Mouse (Mus musculus) kidney, adult 2 months (tissue): ENCODE results near the gene Ak8. TPM values are rescaled to one million over a fixed set of nuclear protein-coding genes. Genes with fewer than 3 reads are reported as not detected.

Source experiments
- DNase-seq: peaks from one replicate; pipeline ENCODE4 v3.0.0; 2021
- H3K27ac ChIP-seq: fragments of 200-500 bp; 2 replicates; pipeline ENCODE4 v1.5.1; 2012; ENCODE audit warnings: low read depth, low read length, control low read depth, inconsistent platforms; ENCODE audit not compliant: insufficient read depth
- H3K27me3 ChIP-seq: fragments of 200-500 bp; replicated peaks from 2 replicates; pipeline ENCODE4 v1.6.1; 2012; ENCODE audit warnings: mild to moderate bottlenecking, moderate library complexity, low read length, inconsistent platforms; ENCODE audit not compliant: control insufficient read depth, insufficient read depth
- H3K36me3 ChIP-seq: fragments of 200-500 bp; 2 replicates; pipeline ENCODE4 v1.6.1; 2012; ENCODE audit warnings: mild to moderate bottlenecking, moderate library complexity, low read length, inconsistent platforms; ENCODE audit not compliant: control insufficient read depth, insufficient read depth
- H3K4me1 ChIP-seq: fragments of 200-500 bp; 2 replicates; pipeline ENCODE4 v1.6.1; 2011; ENCODE audit warnings: low read length; ENCODE audit not compliant: control insufficient read depth, insufficient read depth
- H3K4me3 ChIP-seq: fragments of 200-500 bp; 2 replicates; pipeline ENCODE4 v1.5.1; 2011; ENCODE audit warnings: mild to moderate bottlenecking, low read depth, low read length, control low read depth; ENCODE audit not compliant: insufficient read depth
- CTCF ChIP-seq: fragments of 200-500 bp; conservative IDR thresholded peaks from 2 replicates; pipeline ENCODE4 v1.5.1; 2011; ENCODE audit warnings: low read depth, mild to moderate bottlenecking, control low read depth, low read length, moderate library complexity, mixed read lengths; ENCODE audit not compliant: insufficient read depth, insufficient read length
- POLR2A ChIP-seq: fragments of 200-500 bp; IDR thresholded peaks from one replicate; pipeline ENCODE4 v1.6.1; 2011; ENCODE audit warnings: low read depth, low read length, control low read depth
- WGBS: fragments of 180-500 bp; shearing (Covaris S2); methylation state at CpG from one replicate; pipeline ENCODE4 v1.1.7; 2018; 5-methylcytosine and 5-hydroxymethylcytosine counted together
- polyA plus RNA-seq: library from polyadenylated mRNA; depleted of rRNA; stranded (reverse); fragments of >200 nt; gene quantifications from 2 replicates; pipeline ENCODE4 v1.2.3, GENCODE M21; 2012

The Ak8 gene
- polyA plus RNA-seq, 1 experiment: 0.36 TPM

GRCm38 (mm10) chr2:28792931-28793610 is 93.1 kb downstream of the Ak8 start:
- Histone ChIP-seq H3K27ac (no peak overlapping the region), H3K4me1 (no peaks in the 10 kb centered on the region), H3K36me3 (no peaks in the 10 kb centered on the region), H3K27me3 (no peaks in the 10 kb centered on the region), H3K4me3 (no peak overlapping the region)
- peak; percentile 37 for DNase-seq
- TF ChIP-seq POLR2A (no peak), CTCF (no peak)
- WGBS: 40% methylated on average over 5 of the region's 6 CpGs

- Histone ChIP-seq H3K4me1 (no peaks in the 10 kb centered on the region), H3K27ac (no peak overlapping the region), H3K27me3 (no peaks in the 10 kb centered on the region), H3K36me3 (no peaks in the 10 kb centered on the region), H3K4me3 (no peak overlapping the region)
- no peak for TF ChIP-seq CTCF
- TF ChIP-seq POLR2A: no peak
- DNase-seq: no peak
- 69% methylated on average over 5 of the region's 5 CpGs for WGBS
Observed at GRCm38 (mm10) chr2:28794623-28795022, 94.7 kb downstream of the Ak8 start.

GRCm38 (mm10) chr2:28796298-28796697 is 96.3 kb downstream of the Ak8 start:
- Histone ChIP-seq H3K27me3 (no peaks in the 10 kb centered on the region), H3K27ac (no peak overlapping the region), H3K36me3 (no peaks in the 10 kb centered on the region), H3K4me1 (no peaks in the 10 kb centered on the region), H3K4me3 (no peak overlapping the region)
- no peak for TF ChIP-seq CTCF
- no peak for TF ChIP-seq POLR2A
- WGBS: 77% methylated on average over 8 of the region's 8 CpGs
- no peak for DNase-seq

GRCm38 (mm10) chr2:28797490-28798106 is 97.6 kb downstream of the Ak8 start:
- H3K27ac ChIP-seq: no peak overlapping the region
- no peaks in the 10 kb centered on the region for H3K4me1 ChIP-seq
- no peak overlapping the region for H3K4me3 ChIP-seq
- no peak for TF ChIP-seq CTCF
- no peak for TF ChIP-seq POLR2A
- H3K36me3 ChIP-seq: no peaks in the 10 kb centered on the region
- H3K27me3 ChIP-seq: no peaks in the 10 kb centered on the region
- WGBS: 33% methylated on average over 18 of the region's 18 CpGs
- no peak for DNase-seq

GRCm38 (mm10) chr2:28798390-28798789 is 98.4 kb downstream of the Ak8 start:
- TF ChIP-seq CTCF: no peak
- no peak for TF ChIP-seq POLR2A
- Histone ChIP-seq H3K36me3 (no peaks in the 10 kb centered on the region), H3K4me1 (no peaks in the 10 kb centered on the region), H3K27ac (no peak overlapping the region), H3K27me3 (no peaks in the 10 kb centered on the region), H3K4me3 (no peak overlapping the region)
- DNase-seq: peak; percentile 27
- WGBS: 13% methylated on average over 3 of the region's 3 CpGs

- DNase-seq: no peak
- no peak overlapping the region for H3K4me3 ChIP-seq
- TF ChIP-seq POLR2A (no peak), CTCF (no peak)
- H3K27ac ChIP-seq: no peak overlapping the region
- 79% methylated on average over 2 of the region's 2 CpGs for WGBS
- H3K27me3 ChIP-seq: no peaks in the 10 kb centered on the region
- H3K36me3 ChIP-seq: no peaks in the 10 kb centered on the region
- no peaks in the 10 kb centered on the region for H3K4me1 ChIP-seq
Observed at GRCm38 (mm10) chr2:28799575-28799974, 99.6 kb downstream of the Ak8 start.

- Histone ChIP-seq H3K27me3 (no peaks in the 10 kb centered on the region), H3K36me3 (no peaks in the 10 kb centered on the region), H3K4me1 (no peaks in the 10 kb centered on the region), H3K4me3 (no peak overlapping the region), H3K27ac (no peak overlapping the region)
- no peak for TF ChIP-seq CTCF
- TF ChIP-seq POLR2A: no peak
- 70% methylated on average over 7 of the region's 7 CpGs for WGBS
- no peak for DNase-seq
Observed at GRCm38 (mm10) chr2:28803406-28803805, 103.4 kb downstream of the Ak8 start.

GRCm38 (mm10) chr2:28808841-28809240 is 108.9 kb downstream of the Ak8 start:
- Histone ChIP-seq H3K4me3 (no peak overlapping the region), H3K36me3 (no peaks in the 10 kb centered on the region), H3K4me1 (no peaks in the 10 kb centered on the region), H3K27ac (no peak overlapping the region), H3K27me3 (no peaks in the 10 kb centered on the region)
- DNase-seq: no peak
- no peak for TF ChIP-seq POLR2A
- TF ChIP-seq CTCF: no peak
- 61% methylated on average over 6 of the region's 6 CpGs for WGBS
